Mouse (Mus musculus) brown adipose tissue, adult 24 weeks (tissue): Measurements from ENCODE around the gene Dchs1. TPM values are rescaled to one million over a fixed set of nuclear protein-coding genes. Genes with fewer than 3 reads are reported as not detected.
"Not testable (repeated sequence)": the region's sequence is repeated elsewhere in the genome, so short reads cannot be mapped to it uniquely, and the experiment has no call there.

Experiments
- H3K27ac ChIP-seq: fragments of 200-500 bp; replicated peaks from 2 replicates; pipeline ENCODE4 v1.5.1; 2012; ENCODE audit warnings: low read depth, mild to moderate bottlenecking, low read length
- H3K4me1 ChIP-seq: fragments of 200-500 bp; 2 replicates; pipeline ENCODE4 v1.6.1; 2012; ENCODE audit warnings: low read length, mixed read lengths; ENCODE audit not compliant: control insufficient read depth, insufficient read depth, insufficient read length
- H3K4me3 ChIP-seq: fragments of 200-500 bp; 2 replicates; pipeline ENCODE4 v1.5.1; 2012; ENCODE audit warnings: low read depth, mild to moderate bottlenecking, low read length, moderate library complexity; ENCODE audit not compliant: insufficient read depth
- polyA plus RNA-seq: library from polyadenylated mRNA; stranded (reverse); fragments of >200 nt; gene quantifications from 2 replicates; pipeline ENCODE4 v1.2.4, GENCODE M21; 2012; ENCODE audit not compliant: missing spikeins, insufficient read depth, insufficient read length

Dchs1 gene
- polyA plus RNA-seq, 1 experiment: 0.55 TPM

GRCm38 (mm10) chr7:105740851-105741250, 46.6 kb downstream of the Dchs1 start:
- H3K4me3 ChIP-seq: no peak overlapping the region
- no peak overlapping the region for H3K27ac ChIP-seq
- H3K4me1 ChIP-seq: peaks cover 6% of the 10 kb centered on the region; the same call in 1 of the 2 replicates

- Histone ChIP-seq H3K4me1 (peaks cover 6% of the 10 kb centered on the region; the same call in 1 of the 2 replicates), H3K4me3 (no peak overlapping the region), H3K27ac (peak overlapping the region; percentile 93)
These were observed 47.2 kb downstream of the Dchs1 start for GRCm38 (mm10) chr7:105740089-105740795.

- Histone ChIP-seq H3K27ac (peak overlapping the region; percentile 97), H3K4me1 (peaks cover 6% of the 10 kb centered on the region; the same call in 1 of the 2 replicates), H3K4me3 (peak overlapping the region; percentile 48)
These were observed 48.5 kb downstream of the Dchs1 start for GRCm38 (mm10) chr7:105738948-105739347.

- peak overlapping the region; percentile 97 for H3K27ac ChIP-seq
- H3K4me1 ChIP-seq: peaks cover 6% of the 10 kb centered on the region; the same call in 1 of the 2 replicates
- H3K4me3 ChIP-seq: peak overlapping the region; percentile 45
These were observed 49.2 kb downstream of the Dchs1 start for GRCm38 (mm10) chr7:105738286-105738685.

GRCm38 (mm10) chr7:105737648-105738047, 49.8 kb downstream of the Dchs1 start:
- H3K4me1 ChIP-seq: peaks cover 6% of the 10 kb centered on the region; the same call in 1 of the 2 replicates
- H3K27ac ChIP-seq: peak overlapping the region; percentile 95
- peak overlapping the region; percentile 89 for H3K4me3 ChIP-seq

- H3K27ac ChIP-seq: peak within 1 kb of the TSS; percentile 97
- peak within 1 kb of the TSS; percentile 89 for H3K4me3 ChIP-seq
- peaks cover 6% of the 10 kb centered on the region; the same call in 1 of the 2 replicates for H3K4me1 ChIP-seq
These were observed 50.4 kb downstream of the Dchs1 start, which contains the start of gene Rrp8 for GRCm38 (mm10) chr7:105736911-105737521. Gene Rrp8, minus strand, starts transcription at chr7:105737385.

GRCm38 (mm10) chr7:105736264-105736901, 51.1 kb downstream of the Dchs1 start, which contains the start of gene Ilk:
Gene Ilk, plus strand, starts transcription at chr7:105736592.
- peaks cover 6% of the 10 kb centered on the region; the same call in 1 of the 2 replicates for H3K4me1 ChIP-seq
- H3K27ac ChIP-seq: peak within 1 kb of the TSS; percentile 95
- peak within 1 kb of the TSS; percentile 89 for H3K4me3 ChIP-seq

- not testable (repeated sequence) for H3K4me1 ChIP-seq, H3K27ac ChIP-seq
- H3K4me3 ChIP-seq: peak overlapping the region; percentile 67; the same call in 1 of the 2 replicates
These were observed 52.0 kb downstream of the Dchs1 start for GRCm38 (mm10) chr7:105735464-105735863.

- Histone ChIP-seq H3K4me1 (0 out of 2 replicates have a peak, but pooled peaks cover 2% of the 10 kb centered on the region), H3K27ac (no peak overlapping the region)
These were observed 52.6 kb downstream of the Dchs1 start for GRCm38 (mm10) chr7:105734826-105735225.

GRCm38 (mm10) chr7:105733836-105734235, 53.6 kb downstream of the Dchs1 start:
- Histone ChIP-seq H3K4me1 (no peaks in the 10 kb centered on the region), H3K27ac (no peak overlapping the region), H3K4me3 (no peak overlapping the region)

More at GRCm38 (mm10) chr7:105734826-105735225, 52.6 kb downstream of the Dchs1 start:
- H3K4me3 ChIP-seq: no peak overlapping the region

- H3K27ac ChIP-seq: no peak overlapping the region
These were observed 58.6 kb downstream of the Dchs1 start for GRCm38 (mm10) chr7:105728701-105729428.

GRCm38 (mm10) chr7:105726980-105727325, 60.5 kb downstream of the Dchs1 start:
- Histone ChIP-seq H3K4me3 (no peak overlapping the region), H3K27ac (no peak overlapping the region), H3K4me1 (no peaks in the 10 kb centered on the region)

More at GRCm38 (mm10) chr7:105728701-105729428, 58.6 kb downstream of the Dchs1 start:
- H3K4me3 ChIP-seq: no peak overlapping the region
- H3K4me1 ChIP-seq: no peaks in the 10 kb centered on the region

GRCm38 (mm10) chr7:105726144-105726979, 61.1 kb downstream of the Dchs1 start:
- Histone ChIP-seq H3K4me3 (no peak overlapping the region), H3K4me1 (no peaks in the 10 kb centered on the region), H3K27ac (no peak overlapping the region)

- H3K27ac ChIP-seq: no peak overlapping the region
- H3K4me1 ChIP-seq: no peaks in the 10 kb centered on the region
- H3K4me3 ChIP-seq: no peak overlapping the region
These were observed 65.5 kb downstream of the Dchs1 start for GRCm38 (mm10) chr7:105721916-105722315.
